28 mouse cellular contexts compared by ENCODE assay signal in genomic region chr8:87982936-87983335, GRCm38 (mm10). TPM values are rescaled to one million over a fixed set of nuclear protein-coding genes. Genes with fewer than 3 reads are reported as not detected.
A peak's percentile ranks its signal among the peaks of the same experiment; 100 is the strongest.
DNase-seq lines count a peak whose midpoint lies in the region; ATAC-seq and TF ChIP-seq lines count a peak whose summit lies in the region.
"Had no signal": no experiment of that assay in that cellular context is flagged by ENCODE, and none has a peak within 500 bp of the region (broad histone marks: within the 10 kb centered on the region; RNA-seq: fewer than 3 reads in every experiment).

No protein-coding gene starts in this region.

- no peak overlapping the region for H3K9ac ChIP-seq in kidney, embryonic 14.5 days (ENCODE audit: low read depth, low read length)
- peak overlapping the region; percentile 17; the same call in 1 of the 2 replicates for H3K9ac ChIP-seq in ES-E14 (ENCODE audit: insufficient read depth, low read depth, low read length, poor library complexity, severe bottlenecking)
- H3K9ac ChIP-seq in heart, embryonic 12.5 days, result no peak overlapping the region
- H3K9ac ChIP-seq: embryonic facial prominence, embryonic 12.5 days; embryonic facial prominence, embryonic 15.5 days; forebrain, postnatal 0 days; heart, embryonic 13.5 days; hindbrain, embryonic 14.5 days had no signal

- no peak overlapping the region for H3K4me2 ChIP-seq in kidney, embryonic 14.5 days (replicated peaks; ENCODE audit: low read depth, low read length)
- no peak overlapping the region for H3K4me2 ChIP-seq in heart, embryonic 12.5 days
- H3K4me2 ChIP-seq: embryonic facial prominence, embryonic 12.5 days; embryonic facial prominence, embryonic 15.5 days; heart, embryonic 13.5 days; hindbrain, embryonic 14.5 days had no signal

- H3K36me3 ChIP-seq in kidney, embryonic 14.5 days (ENCODE audit: control insufficient read depth, insufficient read depth, low read length), result no peaks in the 10 kb centered on the region
- H3K36me3 ChIP-seq in E14TG2a.4 (ENCODE audit: insufficient read depth, low read length) (no peaks in the 10 kb centered on the region), ES-E14 (ENCODE audit: control insufficient read depth, insufficient read depth, low read length, poor library complexity, severe bottlenecking) (no peaks in the 10 kb centered on the region)
- H3K36me3 ChIP-seq in heart, embryonic 12.5 days, result no peaks in the 10 kb centered on the region
- H3K36me3 ChIP-seq: embryonic facial prominence, embryonic 12.5 days; embryonic facial prominence, embryonic 15.5 days; heart, embryonic 13.5 days had no signal

- TF ChIP-seq CTCF in E14TG2a.4 (conservative IDR thresholded peaks at IDR 0.05; ENCODE audit: low read length), result no peak

- ATAC-seq in kidney, embryonic 14.5 days (ENCODE audit: low FRiP score, low TSS enrichment), result 0 out of 2 replicates have a peak, but pooled peaks have one; percentile 50
- no peak for ATAC-seq in heart, embryonic 12.5 days (ENCODE audit: insufficient number of reproducible peaks, low FRiP score)
- ATAC-seq: forebrain, embryonic 14.5 days; forebrain, postnatal 0 days; hindbrain, postnatal 0 days; inflammation-experienced regulatory T-cells, adult 6 months; intestine, embryonic 16.5 days had no signal

- no peak overlapping the region for H3K4me3 ChIP-seq in kidney, embryonic 14.5 days (ENCODE audit: low read length)
- peak overlapping the region; percentile 37 for H3K4me3 ChIP-seq in E14TG2a.4 (replicated peaks; ENCODE audit: low read length)
- peak overlapping the region in 1 of 2 experiments; percentile 3; a peak in 1 of 4 replicates for H3K4me3 ChIP-seq in ES-E14 (ENCODE audit: insufficient read depth in 1 of 2, low read depth in 1 of 2, low read length in 2 of 2, poor library complexity in 1 of 2, severe bottlenecking in 1 of 2)
- no peak overlapping the region for H3K4me3 ChIP-seq in heart, embryonic 12.5 days
- H3K4me3 ChIP-seq: embryonic facial prominence, embryonic 12.5 days; embryonic facial prominence, embryonic 15.5 days; gastrocnemius, adult 2 months; heart, embryonic 13.5 days had no signal

- H3K27me3 ChIP-seq in kidney, embryonic 14.5 days (ENCODE audit: control insufficient read depth, insufficient read depth, low read length), result no peaks in the 10 kb centered on the region
- H3K27me3 ChIP-seq in E14TG2a.4 (ENCODE audit: insufficient read depth, low read length), result peaks cover 8% of the 10 kb centered on the region
- 0 out of 2 replicates have a peak, but pooled peaks cover 3% of the 10 kb centered on the region for H3K27me3 ChIP-seq in heart, embryonic 12.5 days (replicated peaks)
- H3K27me3 ChIP-seq: embryonic facial prominence, embryonic 12.5 days; embryonic facial prominence, embryonic 15.5 days had no signal

- H3K27ac ChIP-seq in kidney, embryonic 14.5 days (ENCODE audit: low read depth, low read length), result no peak overlapping the region
- peak overlapping the region; percentile 2; the same call in 1 of the 2 replicates for H3K27ac ChIP-seq in ES-E14 (ENCODE audit: insufficient read depth, low read depth, low read length, poor library complexity, severe bottlenecking)
- H3K27ac ChIP-seq in heart, embryonic 12.5 days (ENCODE audit: poor library complexity, severe bottlenecking), result no peak overlapping the region
- H3K27ac ChIP-seq: embryonic facial prominence, embryonic 12.5 days; embryonic facial prominence, embryonic 15.5 days; gastrocnemius, adult 2 months; heart, embryonic 13.5 days; hindbrain, embryonic 14.5 days; hindbrain, postnatal 0 days had no signal

- DNase-seq in kidney, adult 8-10 months, result no peak
- DNase-seq in ES-E14 (ENCODE audit: low read depth, low spot score), result peak; percentile 19
- no peak for DNase-seq in heart, adult 18-20 months
- DNase-seq: adrenal gland, adult 2 months; adrenal gland, postnatal 14 days; cerebellum, adult 11 months; cerebellum, adult 2 months; cerebellum, adult 9-11 months; cerebellum, postnatal 25 days; forebrain, postnatal 0 days; gastrocnemius, adult 2 months; gastrocnemius, postnatal 14 days; heart, adult 11 months; heart, postnatal 14 days; heart, postnatal 4 days had no signal

- H3K9me3 ChIP-seq in kidney, embryonic 14.5 days (ENCODE audit: control insufficient read depth, low read length), result no peaks in the 10 kb centered on the region
- H3K9me3 ChIP-seq in E14TG2a.4 (ENCODE audit: low read length), result no peaks in the 10 kb centered on the region
- no peaks in the 10 kb centered on the region for H3K9me3 ChIP-seq in ES-E14 (ENCODE audit: control insufficient read depth, insufficient read depth, low read depth, low read length)
- H3K9me3 ChIP-seq in heart, embryonic 12.5 days (replicated peaks), result no peaks in the 10 kb centered on the region
- H3K9me3 ChIP-seq: embryonic facial prominence, embryonic 12.5 days; embryonic facial prominence, embryonic 15.5 days; heart, embryonic 13.5 days had no signal

- H3K4me1 ChIP-seq in kidney, embryonic 14.5 days (ENCODE audit: control insufficient read depth, insufficient read depth, low read length), result 0 out of 2 replicates have a peak, but pooled peaks cover 2% of the 10 kb centered on the region
- H3K4me1 ChIP-seq in E14TG2a.4 (replicated peaks; ENCODE audit: low read depth, low read length), result peaks cover 59% of the 10 kb centered on the region
- peaks cover 10 to 20% of the 10 kb centered on the region in 2 experiments for H3K4me1 ChIP-seq in ES-E14 (ENCODE audit: control insufficient read depth in 2 of 2, insufficient read depth in 2 of 2, low read length in 2 of 2, poor library complexity in 1 of 2)
- H3K4me1 ChIP-seq in heart, embryonic 12.5 days (replicated peaks), result peaks cover 12% of the 10 kb centered on the region

- WGBS in kidney, embryonic 14.5 days, result 51% methylated on average over 4 of the region's 4 CpGs
- WGBS in heart, embryonic 12.5 days, result 87% methylated on average over 4 of the region's 4 CpGs

- in situ Hi-C loops in ES-E14 (cut with MboI; ENCODE audit: low sequenced_read_pairs in 2 of 2, unreplicated experiment in 2 of 2), result no loop called here

TF ChIP-seq in ES-E14, 5 proteins besides CTCF, POLR2A, EP300 and RAD21:
- TF ChIP-seq ZC3H11A (IDR thresholded peaks at IDR 0.05; ENCODE audit: borderline replicate concordance, low read depth, low read length), result no peak
- TF ChIP-seq ZNF384 (IDR thresholded peaks at IDR 0.05; ENCODE audit: low read depth, low read length), result no peak
- TF ChIP-seq HCFC1 (IDR thresholded peaks at IDR 0.05; ENCODE audit: borderline replicate concordance, insufficient read depth, low read length), result no peak
- TF ChIP-seq MAFK (IDR thresholded peaks at IDR 0.05; ENCODE audit: insufficient read depth, low read depth, low read length), result no peak
- no peak for TF ChIP-seq CHD2 (IDR thresholded peaks at IDR 0.05; ENCODE audit: low read depth, low read length)

RNA-seq across cellular contexts. Expression of gene Zfp423, which starts 23.5 kb away (rescaled TPM):
- polyA plus RNA-seq in kidney, embryonic 14.5 days (2014; fragmentation: Nextera tagmentation; extraction: Ambion mirVana), result 15.3 and 18.8 TPM in 2 replicates
- total RNA-seq in ES-E14 (2012; rRNA removed), result 21.4 and 23.2 TPM in 2 replicates
- polyA plus RNA-seq in heart, embryonic 12.5 days (2016; fragmentation: Nextera tagmentation; extraction: Ambion mirVana), result 6.3 and 7.6 TPM in 2 replicates
- 1 to 10 TPM; 3.6 to 4.9 TPM for total RNA-seq in heart, adult 18-20 months (2021)
- total RNA-seq: common myeloid progenitor, adult 5-6 weeks; MEL had no signal
